Comparison of ENCODE assay signal across 7 mouse cellular contexts in genomic region chr6:82881485-82882096, GRCm38 (mm10). TPM values are rescaled to one million over a fixed set of nuclear protein-coding genes. Genes with fewer than 3 reads are reported as not detected.
DNase-seq lines count a peak whose midpoint lies in the region; ATAC-seq and TF ChIP-seq lines count a peak whose summit lies in the region.

No protein-coding gene starts in this region.

- H3K27me3 ChIP-seq in hindbrain, embryonic 14.5 days (ENCODE audit: control insufficient read depth, insufficient read depth, low read length), result no peaks in the 10 kb centered on the region

- DNase-seq in NIH3T3 (ENCODE audit: low read depth), result peak; percentile 97
- peak; percentile 55 for DNase-seq in hindbrain, embryonic 14.5 days (ENCODE audit: low spot score)
- DNase-seq in left cerebral cortex, adult 11 months (ENCODE audit: low spot score), result peak; percentile 9
- peak; percentile 70 to 76 for DNase-seq in lung, postnatal 4 days
- DNase-seq in skeletal muscle tissue, adult 2 months (ENCODE audit: low read depth, low spot score), result peak; percentile 73

- H3K4me3 ChIP-seq in bone marrow macrophage, adult 2 months (ENCODE audit: insufficient read depth, low read length), result no peak overlapping the region
- no peak overlapping the region for H3K4me3 ChIP-seq in hindbrain, embryonic 14.5 days (replicated peaks; ENCODE audit: low read length)

- no peak for TF ChIP-seq POLR2A in bone marrow macrophage, adult 2 months (IDR thresholded peaks at IDR 0.05; ENCODE audit: borderline replicate concordance, low read depth, low read length)

- H3K9me3 ChIP-seq in hindbrain, embryonic 14.5 days (ENCODE audit: control insufficient read depth, low read length), result no peaks in the 10 kb centered on the region

- no peak overlapping the region for H3K27ac ChIP-seq in bone marrow macrophage, adult 2 months (ENCODE audit: insufficient read depth, low read depth, low read length)
- no peak overlapping the region for H3K27ac ChIP-seq in hindbrain, embryonic 14.5 days

- no peaks in the 10 kb centered on the region for H3K36me3 ChIP-seq in hindbrain, embryonic 14.5 days (replicated peaks; ENCODE audit: control insufficient read depth, insufficient read depth)

- 0 out of 2 replicates have a peak overlapping the region, but pooled peaks have one; percentile 6 for H3K4me2 ChIP-seq in hindbrain, embryonic 14.5 days (replicated peaks)

- ATAC-seq in frontal cortex, adult (ENCODE audit: low TSS enrichment), result peak; percentile 80; the same call in 1 of the 2 replicates
- ATAC-seq in hindbrain, embryonic 14.5 days (ENCODE audit: low FRiP score), result no peak

- peaks cover 7% of the 10 kb centered on the region; the same call in 1 of the 2 replicates for H3K4me1 ChIP-seq in bone marrow macrophage, adult 2 months (ENCODE audit: control insufficient read depth, insufficient read depth, low read length)
- no peaks in the 10 kb centered on the region for H3K4me1 ChIP-seq in hindbrain, embryonic 14.5 days (replicated peaks; ENCODE audit: control insufficient read depth, insufficient read depth, low read length)

- no peak overlapping the region; the same call in 1 of the 2 replicates for H3K9ac ChIP-seq in hindbrain, embryonic 14.5 days

- TF ChIP-seq CTCF in bone marrow macrophage, adult 2 months (IDR thresholded peaks at IDR 0.05; ENCODE audit: low read depth, low read length), result 0 out of 2 replicates have a peak, but pooled peaks have one; percentile 18

- WGBS in hindbrain, embryonic 14.5 days, result 42% methylated on average over 21 of the region's 21 CpGs

RNA-seq across cellular contexts. Expression of gene Sema4f, which starts 58.0 kb away (rescaled TPM):
- not detected in 2 replicates for polyA plus RNA-seq in bone marrow macrophage, adult 2 months (2012; ENCODE audit: insufficient read depth, insufficient read length, missing spikeins)
- polyA plus RNA-seq in hindbrain, embryonic 14.5 days (2014; fragmentation: Nextera tagmentation; extraction: Ambion mirVana), result 14.0 and 14.4 TPM in 2 replicates

Comparison
In these comparisons a context has a peak if more than half of its experiments do, and no peak if none do; other contexts are left out.
1. DNase-seq: peak in every context shown above with its lines; median percentile 97 in NIH3T3; 73 in lung, postnatal 4 days; 73 in skeletal muscle tissue, adult 2 months; 55 in hindbrain, embryonic 14.5 days; 9 in left cerebral cortex, adult 11 months.
2. RNA of gene Sema4f, which starts 58.0 kb away (polyA plus RNA-seq): 14.0 to 14.4 TPM in hindbrain, embryonic 14.5 days; not detected in bone marrow macrophage, adult 2 months; every median in the first group is over 10 times any median in the second.